Mouse (Mus musculus): ENCODE results near the gene Smco1.

DNA sequence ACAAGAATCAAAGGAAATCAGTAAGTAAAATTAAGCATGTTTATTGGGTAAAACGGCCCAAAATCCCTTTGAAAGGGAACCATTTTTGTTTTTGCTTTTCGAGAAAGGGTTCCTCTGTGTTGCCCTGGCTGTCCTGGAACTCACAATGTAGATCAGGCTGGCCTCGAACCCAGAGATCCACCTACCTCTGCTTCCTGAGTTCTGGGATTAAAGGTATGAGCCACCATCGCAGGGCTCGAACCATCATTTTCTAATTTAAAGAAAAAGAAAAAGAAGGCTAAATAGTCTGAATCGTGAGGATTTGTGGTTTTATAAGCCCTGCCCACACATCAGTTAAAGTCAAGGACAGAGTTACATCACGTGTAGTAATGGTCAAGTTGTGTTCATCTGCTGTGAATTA is 7.1 kb downstream of the Smco1 start:
- TF ChIP-seq POLR2A (IDR thresholded peaks at IDR 0.05; ENCODE audit: low read depth, low read length) (no peak), CTCF (IDR thresholded peaks at IDR 0.05; ENCODE audit: extremely low read depth, insufficient read length, insufficient replicate concordance, low read depth, low read length) (no peak)
